Mouse (Mus musculus): ENCODE results near the gene Sgms2.

The Sgms2 gene

GRCm38 (mm10) chr3:131310572-131310971 lies 180.6 kb downstream of the Sgms2 start:
- no peak for DNase-seq (ENCODE audit: low spot score in 2 of 2)

- no peak for DNase-seq (ENCODE audit: low spot score in 2 of 2)
These were observed 183.4 kb downstream of the Sgms2 start for GRCm38 (mm10) chr3:131307811-131308210.

- DNase-seq (ENCODE audit: low spot score in 2 of 2) = no peak
These were observed 185.0 kb downstream of the Sgms2 start for GRCm38 (mm10) chr3:131306255-131306654.

- DNase-seq (ENCODE audit: low spot score in 2 of 2) = no peak
These were observed 187.9 kb downstream of the Sgms2 start for GRCm38 (mm10) chr3:131303320-131303714.

- peak; percentile 79 to 92 for DNase-seq (ENCODE audit: low spot score in 2 of 2)
These were observed 188.5 kb downstream of the Sgms2 start, which contains the start of gene Cyp2u1 for GRCm38 (mm10) chr3:131302452-131303319. Gene Cyp2u1, minus strand, starts transcription at chr3:131303227.

GRCm38 (mm10) chr3:131299908-131300307 lies 191.3 kb downstream of the Sgms2 start:
- no peak for DNase-seq (ENCODE audit: low spot score in 2 of 2)

- no peak for DNase-seq (ENCODE audit: low spot score in 2 of 2)
These were observed 192.1 kb downstream of the Sgms2 start for GRCm38 (mm10) chr3:131299078-131299477.

- DNase-seq (ENCODE audit: low spot score in 2 of 2) = no peak
These were observed 194.3 kb downstream of the Sgms2 start for GRCm38 (mm10) chr3:131296893-131297292.

- no peak for DNase-seq (ENCODE audit: low spot score in 2 of 2)
These were observed 195.6 kb downstream of the Sgms2 start for GRCm38 (mm10) chr3:131295513-131296200.

GRCm38 (mm10) chr3:131294503-131294902 lies 196.7 kb downstream of the Sgms2 start:
- DNase-seq (ENCODE audit: low spot score in 2 of 2) = no peak

GRCm38 (mm10) chr3:131292959-131293358 lies 198.3 kb downstream of the Sgms2 start:
- DNase-seq (ENCODE audit: low spot score in 2 of 2) = no peak

- DNase-seq (ENCODE audit: low spot score in 2 of 2) = no peak
These were observed 198.9 kb downstream of the Sgms2 start for GRCm38 (mm10) chr3:131292349-131292748.

- DNase-seq (ENCODE audit: low spot score in 2 of 2) = no peak
These were observed 199.3 kb downstream of the Sgms2 start for GRCm38 (mm10) chr3:131291890-131292289.

GRCm38 (mm10) chr3:131274151-131274550 lies 217.1 kb downstream of the Sgms2 start:
- no peak for DNase-seq (ENCODE audit: low spot score in 2 of 2)

GRCm38 (mm10) chr3:131272374-131273100 lies 218.7 kb downstream of the Sgms2 start:
- no peak for DNase-seq (ENCODE audit: low spot score in 2 of 2)

- DNase-seq (ENCODE audit: low spot score in 2 of 2) = peak; percentile 30 to 74
These were observed 219.4 kb downstream of the Sgms2 start, which contains the start of gene Hadh for GRCm38 (mm10) chr3:131271559-131272373. Gene Hadh, minus strand, starts transcription at chr3:131272101.

- no peak for DNase-seq (ENCODE audit: low spot score in 2 of 2)
These were observed 220.1 kb downstream of the Sgms2 start for GRCm38 (mm10) chr3:131271157-131271556.

- no peak for DNase-seq (ENCODE audit: low spot score in 2 of 2)
These were observed 220.8 kb downstream of the Sgms2 start for GRCm38 (mm10) chr3:131270381-131270780.

All from left cerebral cortex, adult 9 months (tissue).